Mouse (Mus musculus) testis, postnatal 14 days (tissue): ENCODE results near the gene Ctla4.

Experiments
- DNase-seq: peaks from one replicate; pipeline ENCODE4 v3.0.0; 2021; ENCODE audit warnings: low spot score

Gene Ctla4

GRCm38 (mm10) chr1:60865167-60865566 lies 21.6 kb upstream of the Ctla4 start:
- no peak for DNase-seq

DNA sequence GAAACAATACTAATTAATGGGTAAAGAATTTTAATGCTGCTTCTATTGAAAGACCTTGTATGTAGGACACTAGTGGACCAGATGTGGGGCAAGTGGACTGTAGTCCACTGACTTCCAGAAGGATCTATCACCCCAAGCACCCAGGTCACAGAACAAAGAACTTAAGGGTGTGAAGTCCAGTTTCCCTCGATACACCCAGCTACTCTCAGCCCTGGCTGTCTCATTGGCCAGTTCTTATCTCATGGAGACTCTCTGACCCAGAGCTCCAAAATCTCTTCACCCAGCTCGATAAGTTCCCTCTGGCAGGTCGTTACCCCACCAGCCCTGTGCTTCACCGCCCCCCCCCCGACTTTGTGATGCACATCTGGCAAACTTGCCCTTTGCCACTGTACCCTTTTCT lies 20.8 kb upstream of the Ctla4 start:
- no peak for DNase-seq

DNA sequence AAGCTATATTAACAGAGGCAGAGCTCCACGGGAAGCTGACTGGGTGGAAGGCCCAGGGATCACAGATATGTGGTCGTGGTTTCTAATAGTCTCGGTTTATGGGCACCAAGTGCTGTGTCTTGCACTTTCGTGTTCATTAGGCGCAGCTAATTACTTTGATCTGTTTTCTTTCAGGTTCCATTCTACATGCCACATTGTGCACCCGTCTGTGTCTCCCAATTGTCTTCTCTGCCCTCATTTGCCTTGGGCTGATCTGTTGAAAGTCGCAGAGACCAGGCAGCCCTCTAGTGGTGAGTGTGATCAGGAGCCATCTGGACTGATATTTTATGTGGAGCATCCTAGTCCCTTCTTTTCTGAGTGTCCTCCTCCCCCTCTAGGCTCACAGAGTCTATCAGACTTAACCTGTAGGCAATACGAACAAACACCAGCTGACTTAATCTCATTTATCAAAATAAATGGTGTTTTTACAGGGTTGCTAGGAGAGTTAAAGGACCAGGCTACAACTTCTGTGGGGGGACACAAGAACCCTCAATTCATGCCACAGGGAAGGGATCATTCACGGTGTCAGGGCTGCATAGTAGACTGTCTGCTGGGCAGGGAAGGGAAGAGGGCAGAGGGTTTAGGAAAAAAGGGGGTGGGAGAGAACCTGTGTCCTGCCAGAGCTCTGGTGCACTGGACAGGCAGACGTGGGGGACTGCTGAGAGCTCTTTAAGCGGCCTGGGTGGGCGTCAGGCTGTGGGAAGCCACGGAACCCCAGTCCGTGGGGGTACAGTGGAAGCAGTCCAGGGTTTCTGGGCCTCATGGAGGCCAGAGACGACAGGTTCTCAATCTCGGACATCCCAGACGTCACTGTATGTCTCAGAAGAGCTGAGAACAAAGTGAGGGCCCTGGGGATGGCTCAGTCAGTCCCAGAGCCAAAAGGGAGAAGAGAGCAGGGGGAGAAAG lies 18.2 kb upstream of the Ctla4 start:
- DNase-seq = no peak

DNA sequence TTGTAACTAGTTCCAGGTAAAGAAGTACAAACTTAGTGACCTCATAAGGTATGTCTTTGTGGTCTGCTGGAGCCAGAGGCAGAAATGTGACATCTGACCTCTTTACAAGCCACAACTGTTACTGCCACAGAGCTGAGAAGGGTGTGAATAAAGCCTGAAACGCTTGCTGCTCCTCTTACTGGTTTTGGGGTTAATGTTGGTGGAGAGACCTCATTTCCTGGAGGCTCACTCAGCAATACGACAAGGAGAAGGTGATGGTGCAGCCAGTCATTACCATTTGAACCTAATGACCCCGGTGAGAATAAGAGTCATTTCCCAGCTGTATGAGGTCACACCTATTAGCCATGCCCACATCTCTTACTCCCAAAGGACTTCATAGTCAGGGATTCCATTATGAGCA lies 11.5 kb upstream of the Ctla4 start:
- DNase-seq = no peak

GRCm38 (mm10) chr1:60880116-60880867 lies 6.5 kb upstream of the Ctla4 start:
- no peak for DNase-seq

DNA sequence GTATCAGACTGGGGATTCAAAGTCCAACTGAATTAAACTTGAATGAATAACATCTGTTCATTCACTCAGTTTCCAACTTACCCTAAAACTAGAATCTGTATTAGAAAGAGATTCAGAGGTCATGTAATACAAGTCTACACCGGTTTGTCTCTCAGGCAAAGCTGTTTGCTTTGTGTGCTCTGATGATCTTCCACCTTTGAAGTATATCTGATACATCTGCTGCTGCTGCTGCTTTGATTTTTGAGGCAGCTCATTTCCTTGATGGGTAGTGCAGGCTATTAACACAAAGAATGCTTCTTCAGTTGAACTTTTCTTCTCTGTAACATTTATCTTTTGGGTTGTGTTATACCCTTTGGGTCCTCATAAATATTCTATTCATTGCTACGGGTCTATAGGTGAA lies 4.0 kb upstream of the Ctla4 start:
- no peak for DNase-seq

GRCm38 (mm10) chr1:60883279-60883678 lies 3.5 kb upstream of the Ctla4 start:
- DNase-seq = no peak

DNA sequence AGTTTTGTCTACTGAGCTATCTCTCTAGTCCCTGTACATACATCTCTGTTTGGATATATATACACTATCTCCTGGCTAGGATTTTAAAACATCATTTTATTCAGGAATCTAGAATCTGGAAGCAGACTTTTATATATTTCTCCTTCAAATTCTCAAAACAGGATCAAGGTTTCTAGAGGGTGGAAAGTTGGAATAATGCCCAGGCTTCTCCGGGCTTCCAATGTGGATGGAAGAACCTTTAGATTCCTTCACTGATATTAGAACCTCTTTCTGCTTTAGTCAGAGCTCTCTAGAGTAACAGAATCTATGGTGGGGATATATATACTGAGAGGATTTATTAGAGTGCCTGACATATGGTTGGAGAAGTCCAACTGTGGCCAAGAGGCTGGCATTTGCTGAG lies 2.2 kb upstream of the Ctla4 start:
- DNase-seq = no peak

GRCm38 (mm10) chr1:60898127-60898932 lies 11.5 kb downstream of the Ctla4 start:
- no peak for DNase-seq

DNA sequence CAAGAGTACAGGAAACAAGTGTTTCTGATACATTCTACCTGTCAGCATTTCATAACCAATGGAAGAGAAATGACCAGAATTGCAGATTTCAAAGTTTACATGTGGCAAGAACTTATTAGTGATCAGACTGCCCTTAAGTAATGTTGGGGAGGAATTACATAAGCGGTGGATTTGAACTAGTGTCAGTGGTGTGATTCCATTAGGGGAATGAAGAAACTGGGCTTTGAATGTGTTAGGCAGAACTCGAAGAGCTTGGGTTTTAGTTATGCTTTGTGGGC lies 12.1 kb downstream of the Ctla4 start:
- no peak for DNase-seq

DNA sequence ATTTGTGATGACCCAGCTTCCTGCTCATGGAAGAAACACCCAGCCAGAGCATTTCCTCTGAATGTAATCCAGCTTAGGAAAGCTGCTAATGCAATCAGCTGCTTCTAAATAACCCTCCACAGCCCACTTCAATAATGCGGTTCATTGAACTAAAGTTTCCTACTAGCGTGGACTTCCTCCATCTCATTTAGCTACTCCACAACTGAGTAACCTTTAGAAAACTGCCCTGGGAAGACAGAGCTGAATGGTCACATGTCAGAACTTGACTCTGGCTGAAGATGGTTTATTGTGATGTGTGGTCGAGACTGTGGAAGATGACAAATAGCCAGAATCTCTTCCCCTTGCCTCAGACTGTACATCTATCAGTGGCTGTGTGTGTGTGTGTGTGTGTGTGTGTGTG lies 12.4 kb downstream of the Ctla4 start:
- no peak for DNase-seq

GRCm38 (mm10) chr1:60902547-60902946 lies 15.7 kb downstream of the Ctla4 start:
- no peak for DNase-seq

- no peak for DNase-seq
Observed at GRCm38 (mm10) chr1:60903126-60903525, 16.3 kb downstream of the Ctla4 start.

DNA sequence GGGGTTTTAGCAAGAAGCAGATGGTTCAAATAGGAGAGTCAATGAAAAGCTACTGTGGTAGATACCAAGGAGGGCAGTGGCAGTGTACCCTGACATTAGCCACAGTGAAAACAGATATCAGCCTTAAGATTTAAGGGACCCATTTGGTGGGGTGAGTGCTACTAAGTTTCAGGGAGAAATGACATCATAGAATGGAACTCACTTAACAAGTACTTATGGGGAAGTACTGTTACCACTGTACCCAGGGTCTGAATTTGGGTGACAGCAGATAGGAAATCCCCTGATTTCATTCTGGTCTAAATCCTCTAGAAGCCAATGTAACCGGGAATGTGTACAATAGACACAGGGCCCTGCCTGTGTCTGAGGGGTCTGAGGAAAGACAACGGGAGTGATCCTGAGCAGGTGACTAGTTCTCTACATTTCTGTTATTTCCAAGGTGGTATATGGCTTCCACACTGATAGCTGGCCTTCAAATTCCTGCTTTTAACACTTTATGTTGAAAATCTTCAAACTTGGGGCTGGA lies 17.7 kb downstream of the Ctla4 start:
- no peak for DNase-seq

DNA sequence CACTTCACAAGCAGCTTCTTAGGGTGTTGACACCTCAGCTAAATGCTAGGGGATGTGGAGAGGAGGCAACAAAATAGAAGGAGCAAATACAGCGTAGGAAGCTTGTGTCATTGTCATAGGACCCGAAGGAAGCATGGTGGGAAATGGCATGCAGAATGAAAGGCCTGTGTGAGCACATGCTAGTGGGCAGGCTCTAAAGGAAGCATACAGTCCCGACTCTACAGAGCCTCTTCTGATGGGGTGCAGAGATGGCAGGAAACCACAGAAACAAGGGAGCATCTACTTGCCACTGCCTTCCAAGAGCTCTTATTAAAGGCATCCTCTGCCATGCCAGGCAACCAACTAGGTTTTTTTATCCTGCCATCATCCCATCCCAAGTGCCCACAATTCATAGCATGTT lies 20.7 kb downstream of the Ctla4 start:
- DNase-seq = no peak

GRCm38 (mm10) chr1:60908751-60909161 lies 22.0 kb downstream of the Ctla4 start:
- DNase-seq = no peak

- no peak for DNase-seq
Observed at GRCm38 (mm10) chr1:60909746-60910145, 22.9 kb downstream of the Ctla4 start.

- DNase-seq = no peak
Observed at GRCm38 (mm10) chr1:60910796-60911195, 24.0 kb downstream of the Ctla4 start.

DNA sequence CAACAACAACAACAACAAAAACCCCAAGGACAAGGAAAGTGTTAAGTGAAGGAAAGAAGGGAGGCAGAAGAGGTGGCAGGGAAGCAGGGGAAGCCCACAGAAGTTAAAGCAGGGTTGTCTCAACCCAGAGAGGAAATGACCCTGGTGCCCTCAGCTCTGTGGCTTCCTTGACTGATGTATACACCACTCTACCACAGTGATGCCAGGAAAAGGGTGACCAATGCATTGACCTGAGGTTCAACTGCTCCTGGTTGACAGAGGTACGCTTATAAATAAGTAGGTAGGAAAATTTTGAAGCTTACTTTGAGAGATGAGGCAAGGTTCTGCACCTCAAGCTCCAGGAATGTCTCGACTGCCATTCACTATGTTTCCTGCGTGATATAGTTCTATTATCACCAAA lies 24.8 kb downstream of the Ctla4 start:
- no peak for DNase-seq

- no peak for DNase-seq
Observed at GRCm38 (mm10) chr1:60913305-60913704, 26.5 kb downstream of the Ctla4 start.

GRCm38 (mm10) chr1:60916281-60916781 lies 29.5 kb downstream of the Ctla4 start:
- no peak for DNase-seq
